Mouse (Mus musculus) right cerebral cortex, adult 2 months (tissue): ENCODE results near the gene Ankrd23.
"Not testable (repeated sequence)": the region's sequence is repeated elsewhere in the genome, so short reads cannot be mapped to it uniquely, and the experiment has no call there.

ENCODE experiments used
- DNase-seq, 2 experiments: peaks; one replicate each; pipeline ENCODE4 v3.0.0; 2021 to 2022; ENCODE audit warnings: low spot score in 2 of 2

Ankrd23 gene

DNA sequence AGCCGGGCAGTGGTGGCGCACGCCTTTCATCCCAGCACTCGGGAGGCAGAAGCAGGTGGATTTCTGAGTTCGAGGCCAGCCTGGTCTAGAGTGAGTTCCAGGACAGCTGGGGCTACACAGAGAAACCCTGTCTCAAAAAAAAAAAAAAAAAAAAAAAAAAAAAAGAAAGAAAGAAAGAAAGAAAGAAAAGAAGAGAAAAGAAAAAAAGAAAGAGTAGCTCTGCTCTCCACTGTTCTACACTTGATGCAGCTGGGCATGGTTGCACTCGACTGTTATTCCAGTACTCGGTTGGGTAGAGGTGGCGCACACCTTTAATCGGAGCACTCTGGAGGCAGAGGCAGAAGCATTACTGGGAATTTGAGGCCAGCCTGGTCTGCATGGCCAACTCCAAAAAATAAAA, at the start of gene Ankrd23:
Gene Ankrd23, minus strand, starts transcription at position 101 of the 400 bp plus-strand sequence.
- DNase-seq, result not testable (repeated sequence)

DNA sequence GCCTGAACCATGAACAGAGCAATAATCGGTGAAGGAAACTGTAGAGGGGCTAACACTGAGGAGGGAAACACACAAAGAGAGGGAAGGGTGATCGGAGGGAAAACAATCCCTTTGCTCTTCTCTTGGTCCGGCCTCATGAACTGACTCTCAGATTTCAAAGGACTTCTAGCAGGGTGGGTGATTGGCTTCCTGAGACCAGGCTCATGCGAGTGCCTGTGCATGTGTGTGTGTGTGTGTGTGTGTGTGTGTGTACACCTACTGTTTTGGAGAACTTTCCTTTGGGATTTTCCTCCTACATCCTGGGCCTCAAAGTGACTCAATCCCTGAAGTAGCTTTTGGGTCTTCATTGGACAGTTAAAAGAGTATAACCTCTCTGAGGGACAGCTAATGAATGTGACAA, 49.6 kb upstream of the Ankrd23 start:
- DNase-seq, result no peak

- no peak for DNase-seq
Observed at GRCm38 (mm10) chr1:36583408-36584116, 46.9 kb upstream of the Ankrd23 start.

DNA sequence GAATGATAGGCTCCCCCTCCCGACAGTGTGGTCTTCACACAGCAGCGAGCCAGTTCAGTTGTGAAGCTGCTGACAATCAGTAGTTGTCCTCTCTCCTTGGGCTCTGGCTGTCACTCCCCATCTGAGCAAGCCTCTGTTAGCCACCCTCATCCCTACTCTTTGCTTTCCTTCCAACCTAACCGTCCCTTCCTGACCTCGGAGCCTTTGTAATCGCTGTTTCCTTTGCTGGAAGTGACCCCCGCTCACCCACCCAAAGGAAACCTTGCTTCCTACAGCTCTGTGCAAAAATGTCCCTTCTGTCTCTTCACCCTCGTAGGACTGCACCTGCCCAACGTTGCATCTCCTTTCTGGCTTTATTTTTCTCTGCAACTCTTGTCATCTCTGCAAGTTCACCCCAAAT, 45.5 kb upstream of the Ankrd23 start:
- DNase-seq, result no peak

- DNase-seq, result no peak
Observed at GRCm38 (mm10) chr1:36581260-36581659, 44.6 kb upstream of the Ankrd23 start.

GRCm38 (mm10) chr1:36580384-36581207, 43.9 kb upstream of the Ankrd23 start:
- peak; percentile 29 to 53 for DNase-seq

- DNase-seq, result no peak
Observed at GRCm38 (mm10) chr1:36579974-36580383, 43.3 kb upstream of the Ankrd23 start.

DNA sequence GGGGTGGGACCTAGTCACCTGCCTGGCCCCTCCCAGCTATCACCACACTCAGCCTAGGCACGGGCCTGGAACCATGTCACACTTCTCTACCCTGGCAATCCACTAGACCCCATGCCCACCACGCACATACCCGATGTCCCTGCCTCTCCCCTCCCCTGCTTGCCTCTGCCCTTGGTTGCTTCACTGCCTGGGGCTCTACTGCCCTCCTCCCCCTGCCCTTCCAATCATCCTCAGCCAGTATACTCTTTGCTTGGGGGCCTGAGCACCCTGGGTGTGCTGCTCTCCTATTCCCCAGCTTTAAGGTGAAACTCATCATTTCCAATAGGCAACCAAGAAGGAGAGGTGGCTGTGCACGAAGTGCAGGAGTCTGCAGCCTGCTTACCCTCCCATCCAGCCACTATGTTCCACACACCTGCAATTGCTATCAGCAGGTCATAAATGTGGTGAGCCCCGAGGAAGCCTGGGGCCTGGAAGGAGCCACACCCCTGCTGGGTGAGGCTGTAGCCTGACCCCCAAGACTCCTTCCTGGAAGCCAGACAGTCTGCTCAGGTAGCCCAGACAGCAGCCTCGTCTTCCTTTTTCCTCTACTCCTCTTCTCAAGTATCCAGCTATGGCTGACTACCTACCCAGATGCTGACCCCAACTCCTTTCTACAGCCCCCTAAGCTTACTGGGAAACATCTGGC, 40.5 kb upstream of the Ankrd23 start:
- no peak for DNase-seq

DNA sequence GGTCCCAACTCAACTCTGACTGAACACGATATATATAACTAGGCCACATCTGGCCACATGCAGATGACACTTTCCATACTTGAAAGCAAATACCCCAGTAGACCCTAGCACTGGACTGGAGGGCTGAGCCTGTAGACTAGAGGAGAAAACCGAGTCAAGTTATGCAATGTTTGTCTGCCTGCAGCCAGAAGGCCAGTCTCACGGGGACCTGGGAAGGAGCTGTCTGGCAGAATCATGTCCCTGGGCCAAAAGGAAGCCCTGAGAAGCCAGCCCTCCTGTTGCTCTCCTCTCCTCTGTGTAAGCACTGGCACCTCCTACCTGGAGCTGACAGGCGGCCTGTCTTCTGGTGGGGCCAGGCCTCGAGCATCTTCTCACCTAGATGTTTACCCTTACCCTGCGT, 38.7 kb upstream of the Ankrd23 start:
- no peak for DNase-seq

DNA sequence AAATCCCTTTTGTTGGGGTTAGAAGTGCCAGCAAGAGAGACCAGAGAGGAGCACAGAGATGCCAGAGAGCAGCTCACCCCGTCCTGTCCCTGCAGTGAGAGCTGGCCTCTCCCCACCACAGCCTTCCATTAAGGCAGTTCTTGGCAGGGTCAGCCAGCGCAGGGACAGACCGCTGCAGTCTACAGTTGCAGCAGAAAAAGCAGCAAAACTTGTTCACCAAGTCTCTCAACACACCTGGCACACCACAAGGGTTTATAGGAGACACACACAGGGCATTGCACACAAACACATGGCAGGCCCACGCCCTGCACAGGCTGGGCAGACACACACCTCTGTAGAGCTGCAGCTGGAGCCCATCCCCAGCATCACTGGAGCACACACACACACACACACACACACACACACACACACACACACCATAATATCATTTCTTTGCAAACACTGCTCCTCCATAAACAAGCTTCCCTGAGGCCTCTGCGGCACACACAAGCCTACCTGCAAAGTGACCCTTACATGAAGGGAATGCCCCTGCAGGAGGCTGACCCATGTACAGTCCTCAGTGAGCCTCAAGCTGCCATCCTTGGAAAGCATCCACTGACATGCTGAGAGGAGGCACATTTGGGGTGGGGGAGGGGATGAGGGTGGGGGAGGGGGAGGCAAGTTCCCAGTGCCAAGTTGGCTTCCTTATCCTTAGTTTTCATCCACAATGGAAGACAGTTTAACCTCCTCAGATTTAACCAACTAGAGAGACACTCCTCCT, 37.7 kb upstream of the Ankrd23 start:
- no peak for DNase-seq

DNA sequence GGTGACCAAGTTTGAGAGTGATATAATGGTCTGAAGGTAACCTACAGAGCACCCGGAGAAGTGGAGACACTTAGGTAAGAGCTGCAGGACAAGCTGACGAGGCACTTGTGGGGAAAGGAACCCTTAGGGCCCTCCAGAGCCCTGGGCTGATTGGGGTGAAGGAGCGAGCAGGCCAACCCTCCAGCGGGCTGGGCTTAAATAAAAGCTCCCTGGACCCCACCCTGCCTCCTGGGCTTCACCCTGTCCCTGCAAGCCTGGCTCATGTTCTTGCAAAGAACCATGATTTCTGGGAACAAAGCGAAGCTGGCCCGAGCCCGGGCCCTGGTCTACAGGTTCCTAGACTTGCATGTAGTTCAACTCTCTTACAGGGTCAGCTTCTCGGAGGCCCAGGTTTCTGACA, 36.8 kb upstream of the Ankrd23 start:
- no peak for DNase-seq

GRCm38 (mm10) chr1:36572709-36573108, 36.0 kb upstream of the Ankrd23 start:
- DNase-seq, result no peak

GRCm38 (mm10) chr1:36572140-36572700, 35.5 kb upstream of the Ankrd23 start:
- no peak for DNase-seq

- DNase-seq, result no peak
Observed at GRCm38 (mm10) chr1:36571627-36572026, 34.9 kb upstream of the Ankrd23 start.

DNA sequence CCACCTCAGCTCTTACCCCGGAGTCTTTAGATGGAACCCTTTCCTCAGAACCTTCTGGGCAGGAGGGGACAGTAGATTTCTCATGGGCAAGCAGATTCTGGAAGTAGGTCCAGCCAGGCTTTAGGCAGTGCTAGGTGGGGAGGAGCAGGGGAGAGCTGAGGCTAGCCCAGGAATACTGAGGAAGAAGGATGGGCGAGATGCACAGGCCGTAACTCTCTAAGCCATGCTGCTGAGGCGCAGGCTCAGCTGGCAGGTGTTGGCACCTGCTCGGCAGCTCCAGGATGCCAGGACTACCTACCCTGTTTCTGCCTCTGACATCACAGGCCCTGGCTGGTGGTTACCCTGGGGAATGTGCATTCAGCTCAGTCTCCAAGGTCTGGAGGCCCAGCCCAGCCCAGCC, 33.6 kb upstream of the Ankrd23 start:
- no peak for DNase-seq

GRCm38 (mm10) chr1:36569694-36570276, 33.1 kb upstream of the Ankrd23 start:
- no peak for DNase-seq

GRCm38 (mm10) chr1:36568776-36569175, 32.1 kb upstream of the Ankrd23 start:
- no peak for DNase-seq

DNA sequence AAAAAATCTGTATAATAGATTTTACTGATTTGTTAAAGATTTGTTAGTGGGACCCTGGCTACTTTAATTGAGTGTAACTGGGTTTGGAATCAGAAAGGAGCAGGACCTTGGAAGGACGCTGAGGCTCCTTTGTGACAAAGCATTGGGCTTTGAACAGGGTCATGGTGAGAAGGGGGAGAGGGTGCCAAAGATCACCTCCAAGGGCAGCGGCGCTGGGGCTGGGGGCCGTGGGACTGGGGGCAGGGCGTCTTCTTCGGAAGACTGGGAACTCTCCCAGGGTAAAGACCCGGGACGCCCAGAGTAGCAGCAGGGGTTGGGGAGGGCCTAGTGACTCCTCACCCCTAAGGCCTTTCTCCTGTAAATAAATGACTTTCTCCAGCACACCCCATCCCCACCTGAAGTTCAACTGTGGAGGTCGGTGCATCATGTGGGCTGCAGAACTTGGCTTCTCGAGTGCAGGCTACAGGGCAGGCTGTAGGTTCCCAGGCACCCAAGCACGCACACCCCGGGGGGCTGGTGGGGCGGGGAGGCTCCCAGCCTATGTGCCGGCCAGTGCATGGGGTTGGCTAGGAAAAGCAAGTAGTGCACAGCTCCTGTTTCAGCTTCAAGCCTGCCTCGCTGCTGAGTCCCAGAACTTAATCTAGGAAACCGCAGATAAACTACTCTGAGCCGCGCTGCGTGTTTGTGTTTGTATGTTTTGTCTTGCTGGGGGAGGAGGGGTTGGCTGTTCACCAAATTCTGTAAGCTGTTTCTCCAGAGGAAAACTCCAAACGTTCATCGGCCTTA, 31.3 kb upstream of the Ankrd23 start:
- DNase-seq, result no peak

GRCm38 (mm10) chr1:36566425-36566824, 29.7 kb upstream of the Ankrd23 start:
- no peak for DNase-seq

- no peak for DNase-seq
Observed at GRCm38 (mm10) chr1:36564101-36564500, 27.4 kb upstream of the Ankrd23 start.
